ENCODE assay signal across 19 mouse cellular contexts in genomic region chr14:24783889-24784288, GRCm38 (mm10).
A peak's percentile ranks its signal among the peaks of the same experiment; 100 is the strongest.
DNase-seq lines count a peak whose midpoint lies in the region; ATAC-seq and TF ChIP-seq lines count a peak whose summit lies in the region.
"Had no signal": no experiment of that assay in that cellular context is flagged by ENCODE, and none has a peak within 500 bp of the region (broad histone marks: within the 10 kb centered on the region; RNA-seq: fewer than 3 reads in every experiment).

No protein-coding gene starts in this region.

- H3K9ac ChIP-seq in hindbrain, embryonic 16.5 days (ENCODE audit: low read depth, low read length), result no peak overlapping the region
- H3K9ac ChIP-seq: embryonic facial prominence, embryonic 13.5 days; heart, embryonic 15.5 days; liver, embryonic 13.5 days had no signal

- H3K4me3 ChIP-seq in hindbrain, embryonic 10.5 days, result no peak overlapping the region
- H3K4me3 ChIP-seq in hindbrain, embryonic 16.5 days (ENCODE audit: low read length), result no peak overlapping the region
- H3K4me3 ChIP-seq in testis, adult 2 months (ENCODE audit: control insufficient read depth, low read depth, low read length), result peak overlapping the region; percentile 71
- H3K4me3 ChIP-seq: embryonic facial prominence, embryonic 13.5 days; gastrocnemius, adult 2 months; heart, embryonic 15.5 days; liver, embryonic 13.5 days had no signal

- no peak overlapping the region for H3K4me2 ChIP-seq in hindbrain, embryonic 16.5 days (ENCODE audit: low read length)
- H3K4me2 ChIP-seq: embryonic facial prominence, embryonic 13.5 days; heart, embryonic 15.5 days; liver, embryonic 13.5 days had no signal

- peaks cover 26% of the 10 kb centered on the region for H3K4me1 ChIP-seq in hindbrain, embryonic 10.5 days (replicated peaks)
- H3K4me1 ChIP-seq in hindbrain, embryonic 16.5 days (ENCODE audit: control insufficient read depth, insufficient read depth, low read depth, low read length), result peaks cover 10% of the 10 kb centered on the region
- H3K4me1 ChIP-seq in testis, adult 2 months (ENCODE audit: control insufficient read depth, insufficient read depth, low read length), result peaks cover 10% of the 10 kb centered on the region; the same call in 1 of the 2 replicates

- no peak for ATAC-seq in hindbrain, embryonic 16.5 days
- ATAC-seq: inflammation-experienced regulatory T-cells, adult 6 months; midbrain, embryonic 16.5 days had no signal

- intact Hi-C loops in left cerebral cortex, postnatal 4 days (cut with DNase I), result no loop called here

- DNase-seq in hindbrain, embryonic 10.5 days (ENCODE audit: low spot score), result no peak
- no peak for DNase-seq in testis, postnatal 14 days (ENCODE audit: low spot score)
- peak; percentile 37 for DNase-seq in left cerebral cortex, postnatal 4 days
- no peak for DNase-seq in cerebellum, postnatal 4 days (ENCODE audit: low spot score in 2 of 2)
- DNase-seq in heart, adult 9 months (ENCODE audit: low spot score in 2 of 2), result no peak
- no peak for DNase-seq in adrenal gland, postnatal 36 days
- DNase-seq: adrenal gland, postnatal 14 days; cerebellum, adult 8-10 months; gastrocnemius, adult 2 months; heart, adult 18-20 months; kidney, adult 8-10 months; kidney, postnatal 36 days; liver, embryonic 13.5 days had no signal

- TF ChIP-seq POLR2A in testis, adult 2 months (IDR thresholded peaks at IDR 0.05; ENCODE audit: control insufficient read depth, low read depth, low read length), result no peak

- H3K36me3 ChIP-seq in hindbrain, embryonic 10.5 days, result no peaks in the 10 kb centered on the region
- H3K36me3 ChIP-seq in hindbrain, embryonic 16.5 days (ENCODE audit: control insufficient read depth, insufficient read depth, low read length), result no peaks in the 10 kb centered on the region
- H3K36me3 ChIP-seq in testis, adult 2 months (ENCODE audit: control insufficient read depth, insufficient read depth, low read length), result no peaks in the 10 kb centered on the region
- H3K36me3 ChIP-seq: embryonic facial prominence, embryonic 13.5 days; heart, embryonic 15.5 days; liver, embryonic 13.5 days had no signal

- TF ChIP-seq CTCF in testis, adult 2 months (IDR thresholded peaks at IDR 0.05; ENCODE audit: control insufficient read depth, insufficient read depth, insufficient replicate concordance, low read depth, low read length), result no peak

- H3K27me3 ChIP-seq in hindbrain, embryonic 10.5 days (ENCODE audit: insufficient read depth, poor library complexity, severe bottlenecking), result peaks cover 5% of the 10 kb centered on the region; the same call in 1 of the 2 replicates
- H3K27me3 ChIP-seq in hindbrain, embryonic 16.5 days (replicated peaks; ENCODE audit: control insufficient read depth, insufficient read depth, low read length), result no peaks in the 10 kb centered on the region
- no peaks in the 10 kb centered on the region for H3K27me3 ChIP-seq in testis, adult 2 months (ENCODE audit: control insufficient read depth, insufficient read depth, low read length)
- H3K27me3 ChIP-seq: embryonic facial prominence, embryonic 13.5 days; heart, embryonic 15.5 days; liver, embryonic 13.5 days had no signal

- H3K27ac ChIP-seq in hindbrain, embryonic 10.5 days, result peak overlapping the region; percentile 65
- H3K27ac ChIP-seq in hindbrain, embryonic 16.5 days (ENCODE audit: low read depth, low read length), result no peak overlapping the region
- no peak overlapping the region; the same call in 1 of the 2 replicates for H3K27ac ChIP-seq in testis, adult 2 months (ENCODE audit: control insufficient read depth, insufficient read depth, low read depth, low read length)
- H3K27ac ChIP-seq: heart, embryonic 15.5 days; liver, embryonic 13.5 days had no signal

- WGBS in hindbrain, embryonic 10.5 days, result 64% methylated on average over 6 of the region's 6 CpGs
- 58% methylated on average over 6 of the region's 6 CpGs for WGBS in hindbrain, embryonic 16.5 days

- H3K9me3 ChIP-seq in hindbrain, embryonic 10.5 days, result no peaks in the 10 kb centered on the region
- no peaks in the 10 kb centered on the region for H3K9me3 ChIP-seq in hindbrain, embryonic 16.5 days (ENCODE audit: control insufficient read depth, low read length)
- H3K9me3 ChIP-seq: embryonic facial prominence, embryonic 13.5 days; heart, embryonic 15.5 days; liver, embryonic 13.5 days had no signal
